Mouse (Mus musculus): ENCODE data around the gene D7Ertd443e. TPM values are rescaled to one million over a fixed set of nuclear protein-coding genes. Genes with fewer than 3 reads are reported as not detected.

The D7Ertd443e gene
- total and polyA plus RNA-seq, 3 experiments = not detected

GRCm38 (mm10) chr7:134289126-134289525, 96.3 kb downstream of the D7Ertd443e start:
- in situ Hi-C loops (cut with MboI; ENCODE audit: low pct_ligation_motif_present, low pct_unique_long_range_greater_than_20kb, low sequenced_read_pairs) = no loop called here
- H3K4me2 ChIP-seq (ENCODE audit: insufficient read depth, low read depth, poor library complexity, severe bottlenecking) = no peak overlapping the region

DNA sequence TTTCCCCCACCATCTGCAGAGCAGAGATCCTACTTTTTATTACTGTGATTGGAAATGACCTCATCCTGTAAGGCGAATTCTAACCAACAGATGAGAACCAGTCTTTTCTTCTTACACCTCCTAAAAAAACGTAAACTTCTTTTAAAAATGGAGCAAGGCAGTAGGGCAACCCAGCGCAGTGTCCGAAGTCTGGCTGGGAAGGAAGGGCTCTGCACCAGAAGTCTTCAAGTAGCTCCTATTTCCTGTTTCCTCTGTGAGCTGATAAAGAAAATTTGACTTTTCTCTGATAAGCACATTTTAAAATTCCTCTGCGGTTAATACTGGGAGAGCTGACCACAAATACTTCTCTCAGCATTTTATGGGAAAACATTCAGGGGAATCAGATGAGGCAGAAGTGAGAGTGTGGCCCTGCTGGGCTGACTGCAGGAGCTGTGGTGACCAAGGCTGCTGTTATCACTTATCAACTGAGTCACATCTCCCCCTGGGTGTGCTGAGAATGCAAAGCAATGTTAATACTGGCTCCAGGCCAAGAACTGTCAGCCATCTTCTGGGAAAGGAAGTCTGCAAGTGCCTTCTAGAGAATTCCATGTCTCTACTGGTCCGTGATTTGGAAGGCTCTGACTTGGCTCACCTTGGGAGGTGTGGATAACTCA, 97.8 kb downstream of the D7Ertd443e start:
- no peak for TF ChIP-seq POLR2A (IDR thresholded peaks at IDR 0.05; ENCODE audit: low read depth, low read length)
- TF ChIP-seq SMC3 (IDR thresholded peaks at IDR 0.05; ENCODE audit: low read depth, low read length) = no peak
- no peak for TF ChIP-seq MYC (IDR thresholded peaks at IDR 0.05; ENCODE audit: low read depth, low read length)
- no peak for TF ChIP-seq SIN3A (IDR thresholded peaks at IDR 0.05; ENCODE audit: low read length)
- TF ChIP-seq TBP (conservative IDR thresholded peaks at IDR 0.05; ENCODE audit: low read depth, low read length) = no peak
- TF ChIP-seq GABPA (IDR thresholded peaks at IDR 0.05; ENCODE audit: insufficient replicate concordance, low read depth, low read length) = no peak
- no peak for TF ChIP-seq JUND (conservative IDR thresholded peaks at IDR 0.05; ENCODE audit: low read depth, low read length)
- TF ChIP-seq PAX5 (IDR thresholded peaks at IDR 0.05; ENCODE audit: low read length) = no peak
- no peak for TF ChIP-seq MAFK (IDR thresholded peaks at IDR 0.05; ENCODE audit: insufficient replicate concordance, low read length)
- TF ChIP-seq MXI1 (IDR thresholded peaks at IDR 0.05; ENCODE audit: low read depth, low read length) = no peak
- TF ChIP-seq HCFC1 (IDR thresholded peaks at IDR 0.05; ENCODE audit: low read depth, low read length) = no peak
- TF ChIP-seq USF2 (conservative IDR thresholded peaks at IDR 0.05; ENCODE audit: low read depth, low read length) = no peak
- no peak for TF ChIP-seq CHD1 (IDR thresholded peaks at IDR 0.05; ENCODE audit: low read depth, low read length)
- TF ChIP-seq ELF1 (IDR thresholded peaks at IDR 0.05; ENCODE audit: low read depth, low read length) = no peak
- TF ChIP-seq NELFE (IDR thresholded peaks at IDR 0.05; ENCODE audit: low read depth, low read length) = no peak
- TF ChIP-seq ZC3H11A (IDR thresholded peaks at IDR 0.05; ENCODE audit: low read depth, low read length) = no peak
- TF ChIP-seq KAT2A (IDR thresholded peaks at IDR 0.05; ENCODE audit: insufficient replicate concordance, low read length) = no peak
- TF ChIP-seq ZNF384 (IDR thresholded peaks at IDR 0.05; ENCODE audit: low read depth, low read length) = no peak
- TF ChIP-seq USF1 (IDR thresholded peaks at IDR 0.05; ENCODE audit: low read depth, low read length) = no peak
- Histone ChIP-seq H3K36me3 (replicated peaks in 1 of 2; ENCODE audit: control insufficient read depth in 1 of 2, insufficient read depth in 1 of 2, low read length in 1 of 2) (no peaks in the 10 kb centered on the region), H3K79me2 (replicated peaks; ENCODE audit: control insufficient read depth, extremely low read depth, insufficient read depth, poor library complexity, severe bottlenecking) (no peaks in the 10 kb centered on the region), H3K4me3 (replicated peaks in 1 of 3; ENCODE audit: low read depth in 2 of 3, low read length in 2 of 3, poor library complexity in 1 of 3) (no peak overlapping the region), H3K4me1 (ENCODE audit: control insufficient read depth in 1 of 2, insufficient read depth in 2 of 2) (no peaks in the 10 kb centered on the region), H3K27ac (ENCODE audit: insufficient read depth, low read depth) (no peak overlapping the region), H3K27me3 (replicated peaks) (no peaks in the 10 kb centered on the region), H3K9ac (ENCODE audit: insufficient read depth, low read depth) (no peak overlapping the region), H3K9me3 (replicated peaks; ENCODE audit: low read length) (peaks cover 70% of the 10 kb centered on the region), H3K4me2 (ENCODE audit: insufficient read depth, low read depth, poor library complexity, severe bottlenecking) (no peak overlapping the region)
- in situ Hi-C loops (cut with MboI; ENCODE audit: low pct_ligation_motif_present, low pct_unique_long_range_greater_than_20kb, low sequenced_read_pairs) (no loop called here), dilution Hi-C loops (cut with MboI; ENCODE audit: extremely low pct_ligation_motif_present, extremely low pct_unique_long_range_greater_than_20kb, low sequenced_read_pairs) (no loop called here)
- no peak for DNase-seq (ENCODE audit: extremely low read depth)

More at GRCm38 (mm10) chr7:134289126-134289525, 96.3 kb downstream of the D7Ertd443e start:
- no peaks in the 10 kb centered on the region for H3K4me1 ChIP-seq (ENCODE audit: control insufficient read depth in 1 of 2, insufficient read depth in 2 of 2)
- DNase-seq (ENCODE audit: extremely low read depth) = no peak
- no peaks in the 10 kb centered on the region for H3K36me3 ChIP-seq (replicated peaks in 1 of 2; ENCODE audit: control insufficient read depth in 1 of 2, insufficient read depth in 1 of 2, low read length in 1 of 2)
- H3K79me2 ChIP-seq (replicated peaks; ENCODE audit: control insufficient read depth, extremely low read depth, insufficient read depth, poor library complexity, severe bottlenecking) = no peaks in the 10 kb centered on the region
- TF ChIP-seq MYC (IDR thresholded peaks at IDR 0.05; ENCODE audit: low read depth, low read length) (no peak), EP300 (IDR thresholded peaks at IDR 0.05; ENCODE audit: low read length) (no peak), PAX5 (IDR thresholded peaks at IDR 0.05; ENCODE audit: low read length) (no peak), TCF12 (IDR thresholded peaks at IDR 0.05; ENCODE audit: low read depth, low read length) (no peak), ZMIZ1 (IDR thresholded peaks at IDR 0.05; ENCODE audit: low read depth, low read length) (no peak), JUN (IDR thresholded peaks at IDR 0.05; ENCODE audit: insufficient read depth, low read depth, low read length) (no peak), MAZ (IDR thresholded peaks at IDR 0.05; ENCODE audit: low read depth, low read length) (no peak)
- dilution Hi-C loops (cut with MboI; ENCODE audit: extremely low pct_ligation_motif_present, extremely low pct_unique_long_range_greater_than_20kb, low sequenced_read_pairs) = no loop called here
- no peaks in the 10 kb centered on the region for H3K27me3 ChIP-seq (replicated peaks)
- H3K9ac ChIP-seq (ENCODE audit: insufficient read depth, low read depth) = no peak overlapping the region
- no peak overlapping the region for H3K4me3 ChIP-seq (replicated peaks in 1 of 3; ENCODE audit: low read depth in 2 of 3, low read length in 2 of 3, poor library complexity in 1 of 3)
- H3K9me3 ChIP-seq (replicated peaks; ENCODE audit: low read length) = peaks cover 74% of the 10 kb centered on the region
- H3K27ac ChIP-seq (ENCODE audit: insufficient read depth, low read depth) = no peak overlapping the region

All from CH12.LX (cell line).